Mouse (Mus musculus): ENCODE data around the gene Il1rl2. TPM values are rescaled to one million over a fixed set of nuclear protein-coding genes. Genes with fewer than 3 reads are reported as not detected.
A peak's percentile ranks its signal among the peaks of the same experiment; 100 is the strongest.
"Not testable (repeated sequence)": the region's sequence is repeated elsewhere in the genome, so short reads cannot be mapped to it uniquely, and the experiment has no call there.

Il1rl2 gene
- polyA plus RNA-seq, 1 experiment from 2014 or later = 1.0 TPM

- Histone ChIP-seq H3K36me3 (ENCODE audit: control insufficient read depth, insufficient read depth, low read length) (no peaks in the 10 kb centered on the region), H3K9ac (ENCODE audit: low read length) (no peak overlapping the region), H3K9me3 (ENCODE audit: control insufficient read depth, low read length) (no peaks in the 10 kb centered on the region), H3K27me3 (ENCODE audit: control insufficient read depth, insufficient read depth, low read length) (no peaks in the 10 kb centered on the region), H3K4me3 (ENCODE audit: low read depth, low read length) (no peak overlapping the region), H3K4me1 (ENCODE audit: control insufficient read depth, insufficient read depth, low read length) (no peaks in the 10 kb centered on the region), H3K27ac (ENCODE audit: low read depth, low read length) (no peak overlapping the region), H3K4me2 (no peak overlapping the region)
- 91% methylated on average over 2 of the region's 2 CpGs for WGBS
- ATAC-seq (ENCODE audit: low FRiP score) (no peak), DNase-seq (ENCODE audit: low spot score, missing footprints) (peak; percentile 17)
These were observed 32.2 kb upstream of the Il1rl2 start for GRCm38 (mm10) chr1:40292231-40292630.

- H3K9ac ChIP-seq (ENCODE audit: low read length) = no peak overlapping the region
- H3K9me3 ChIP-seq (ENCODE audit: control insufficient read depth, low read length) = no peaks in the 10 kb centered on the region
- no peak overlapping the region for H3K4me2 ChIP-seq
- H3K27me3 ChIP-seq (ENCODE audit: control insufficient read depth, insufficient read depth, low read length) = no peaks in the 10 kb centered on the region
- ATAC-seq (ENCODE audit: low FRiP score) (no peak), DNase-seq (ENCODE audit: low spot score, missing footprints) (no peak)
- 94% methylated on average over 7 of the region's 7 CpGs for WGBS
- H3K27ac ChIP-seq (ENCODE audit: low read depth, low read length) = no peak overlapping the region
- H3K4me3 ChIP-seq (ENCODE audit: low read depth, low read length) = no peak overlapping the region
- H3K36me3 ChIP-seq (ENCODE audit: control insufficient read depth, insufficient read depth, low read length) = no peaks in the 10 kb centered on the region
- no peaks in the 10 kb centered on the region for H3K4me1 ChIP-seq (ENCODE audit: control insufficient read depth, insufficient read depth, low read length)
These were observed 30.5 kb upstream of the Il1rl2 start for GRCm38 (mm10) chr1:40293891-40294290.

GRCm38 (mm10) chr1:40294824-40295223, 29.6 kb upstream of the Il1rl2 start:
- H3K4me3 ChIP-seq (ENCODE audit: low read depth, low read length) = no peak overlapping the region
- H3K9ac ChIP-seq (ENCODE audit: low read length) = no peak overlapping the region
- no peaks in the 10 kb centered on the region for H3K27me3 ChIP-seq (ENCODE audit: control insufficient read depth, insufficient read depth, low read length)
- no peak overlapping the region for H3K4me2 ChIP-seq
- no peaks in the 10 kb centered on the region for H3K9me3 ChIP-seq (ENCODE audit: control insufficient read depth, low read length)
- DNase-seq (ENCODE audit: low spot score, missing footprints) (no peak), ATAC-seq (ENCODE audit: low FRiP score) (no peak)
- WGBS = 91% methylated on average over 9 of the region's 9 CpGs
- H3K4me1 ChIP-seq (ENCODE audit: control insufficient read depth, insufficient read depth, low read length) = no peaks in the 10 kb centered on the region
- H3K36me3 ChIP-seq (ENCODE audit: control insufficient read depth, insufficient read depth, low read length) = no peaks in the 10 kb centered on the region
- no peak overlapping the region for H3K27ac ChIP-seq (ENCODE audit: low read depth, low read length)

GRCm38 (mm10) chr1:40298053-40298452, 26.4 kb upstream of the Il1rl2 start:
- no peak for DNase-seq (ENCODE audit: low spot score, missing footprints)
- Histone ChIP-seq H3K27me3 (ENCODE audit: control insufficient read depth, insufficient read depth, low read length) (no peaks in the 10 kb centered on the region), H3K36me3 (ENCODE audit: control insufficient read depth, insufficient read depth, low read length) (no peaks in the 10 kb centered on the region), H3K9ac (ENCODE audit: low read length) (no peak overlapping the region), H3K27ac (ENCODE audit: low read depth, low read length) (no peak overlapping the region), H3K9me3 (ENCODE audit: control insufficient read depth, low read length) (no peaks in the 10 kb centered on the region), H3K4me3 (ENCODE audit: low read depth, low read length) (no peak overlapping the region), H3K4me2 (no peak overlapping the region), H3K4me1 (ENCODE audit: control insufficient read depth, insufficient read depth, low read length) (no peaks in the 10 kb centered on the region)
- 81% methylated on average over 2 of the region's 2 CpGs for WGBS
- ATAC-seq (ENCODE audit: low FRiP score) = no peak

- H3K4me2 ChIP-seq = no peak overlapping the region
- 59% methylated on average over 7 of the region's 7 CpGs for WGBS
- ATAC-seq (ENCODE audit: low FRiP score) (no peak), DNase-seq (ENCODE audit: low spot score, missing footprints) (no peak)
- no peaks in the 10 kb centered on the region for H3K36me3 ChIP-seq (ENCODE audit: control insufficient read depth, insufficient read depth, low read length)
- H3K27me3 ChIP-seq (ENCODE audit: control insufficient read depth, insufficient read depth, low read length) = no peaks in the 10 kb centered on the region
- H3K4me3 ChIP-seq (ENCODE audit: low read depth, low read length) = no peak overlapping the region
- no peak overlapping the region for H3K27ac ChIP-seq (ENCODE audit: low read depth, low read length)
- no peaks in the 10 kb centered on the region for H3K4me1 ChIP-seq (ENCODE audit: control insufficient read depth, insufficient read depth, low read length)
- no peaks in the 10 kb centered on the region for H3K9me3 ChIP-seq (ENCODE audit: control insufficient read depth, low read length)
- no peak overlapping the region for H3K9ac ChIP-seq (ENCODE audit: low read length)
These were observed 21.1 kb upstream of the Il1rl2 start for GRCm38 (mm10) chr1:40303179-40303866.

GRCm38 (mm10) chr1:40304321-40304720, 20.1 kb upstream of the Il1rl2 start:
- ATAC-seq (ENCODE audit: low FRiP score); H3K9ac ChIP-seq (ENCODE audit: low read length); H3K4me2 ChIP-seq; H3K4me3 ChIP-seq (ENCODE audit: low read depth, low read length); H3K36me3 ChIP-seq (ENCODE audit: control insufficient read depth, insufficient read depth, low read length); H3K27ac ChIP-seq (ENCODE audit: low read depth, low read length); H3K4me1 ChIP-seq (ENCODE audit: control insufficient read depth, insufficient read depth, low read length); H3K27me3 ChIP-seq (ENCODE audit: control insufficient read depth, insufficient read depth, low read length); H3K9me3 ChIP-seq (ENCODE audit: control insufficient read depth, low read length): not testable (repeated sequence)
- WGBS = 58% methylated on average over 4 of the region's 4 CpGs
- DNase-seq (ENCODE audit: low spot score, missing footprints) = peak; percentile 14

- no peaks in the 10 kb centered on the region for H3K4me1 ChIP-seq (ENCODE audit: control insufficient read depth, insufficient read depth, low read length)
- H3K4me2 ChIP-seq = no peak overlapping the region
- no peak overlapping the region for H3K9ac ChIP-seq (ENCODE audit: low read length)
- DNase-seq (ENCODE audit: low spot score, missing footprints) (peak; percentile 4), ATAC-seq (ENCODE audit: low FRiP score) (no peak)
- no peaks in the 10 kb centered on the region for H3K27me3 ChIP-seq (ENCODE audit: control insufficient read depth, insufficient read depth, low read length)
- 74% methylated on average over 2 of the region's 2 CpGs for WGBS
- H3K9me3 ChIP-seq (ENCODE audit: control insufficient read depth, low read length) = no peaks in the 10 kb centered on the region
- no peaks in the 10 kb centered on the region for H3K36me3 ChIP-seq (ENCODE audit: control insufficient read depth, insufficient read depth, low read length)
- no peak overlapping the region for H3K4me3 ChIP-seq (ENCODE audit: low read depth, low read length)
- no peak overlapping the region for H3K27ac ChIP-seq (ENCODE audit: low read depth, low read length)
These were observed 18.3 kb upstream of the Il1rl2 start for GRCm38 (mm10) chr1:40306111-40306510.

- Histone ChIP-seq H3K27me3 (ENCODE audit: control insufficient read depth, insufficient read depth, low read length) (no peaks in the 10 kb centered on the region), H3K9me3 (ENCODE audit: control insufficient read depth, low read length) (no peaks in the 10 kb centered on the region), H3K27ac (ENCODE audit: low read depth, low read length) (no peak overlapping the region), H3K9ac (ENCODE audit: low read length) (no peak overlapping the region), H3K4me1 (ENCODE audit: control insufficient read depth, insufficient read depth, low read length) (no peaks in the 10 kb centered on the region), H3K36me3 (ENCODE audit: control insufficient read depth, insufficient read depth, low read length) (no peaks in the 10 kb centered on the region), H3K4me2 (no peak overlapping the region), H3K4me3 (ENCODE audit: low read depth, low read length) (no peak overlapping the region)
- 92% methylated on average over 3 of the region's 3 CpGs for WGBS
- DNase-seq (ENCODE audit: low spot score, missing footprints) (peak; percentile 8), ATAC-seq (ENCODE audit: low FRiP score) (no peak)
These were observed 13.3 kb upstream of the Il1rl2 start for GRCm38 (mm10) chr1:40311123-40311522.

- Histone ChIP-seq H3K36me3 (ENCODE audit: control insufficient read depth, insufficient read depth, low read length) (no peaks in the 10 kb centered on the region), H3K4me3 (ENCODE audit: low read depth, low read length) (no peak overlapping the region), H3K27me3 (ENCODE audit: control insufficient read depth, insufficient read depth, low read length) (no peaks in the 10 kb centered on the region), H3K9ac (ENCODE audit: low read length) (no peak overlapping the region), H3K4me2 (no peak overlapping the region), H3K4me1 (ENCODE audit: control insufficient read depth, insufficient read depth, low read length) (no peaks in the 10 kb centered on the region), H3K9me3 (ENCODE audit: control insufficient read depth, low read length) (no peaks in the 10 kb centered on the region), H3K27ac (ENCODE audit: low read depth, low read length) (no peak overlapping the region)
- ATAC-seq (ENCODE audit: low FRiP score) (no peak), DNase-seq (ENCODE audit: low spot score, missing footprints) (no peak)
- WGBS = 89% methylated on average over 2 of the region's 2 CpGs
These were observed 12.8 kb upstream of the Il1rl2 start for GRCm38 (mm10) chr1:40311625-40312024.

All from midbrain, embryonic 11.5 days (tissue).